Mouse (Mus musculus): ENCODE measurements at regions not wholly inside any gene's neighbourhood (a gene's known extent, or its start where the extent isn't known, plus 50 kb on each side); places are given as distances from the start of the nearest gene placed in this dataset.

DNA sequence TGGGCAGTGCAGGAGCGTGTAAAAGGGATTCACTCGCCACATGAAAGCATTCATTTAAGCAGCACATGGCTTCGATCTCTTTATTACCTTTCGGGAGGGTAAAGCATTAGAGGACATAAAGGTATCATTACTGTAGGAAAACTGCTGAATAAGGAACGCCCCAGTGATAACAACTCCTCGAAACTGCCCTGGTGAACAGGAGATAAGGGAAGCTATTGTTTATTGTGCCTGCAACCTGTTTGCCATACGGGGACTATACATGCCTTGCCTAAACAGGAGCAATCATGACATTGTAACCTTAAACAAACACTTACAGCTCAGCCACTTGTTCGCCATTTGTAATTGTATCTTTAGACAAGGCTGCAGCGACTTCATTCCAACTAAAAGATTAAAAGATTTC, 64.9 kb upstream of the Xpr1 start:
- no peaks in the 10 kb centered on the region for H3K36me3 ChIP-seq (ENCODE audit: control insufficient read depth, insufficient read depth, low read length, poor library complexity, severe bottlenecking)
- TF ChIP-seq HCFC1 (IDR thresholded peaks at IDR 0.05; ENCODE audit: borderline replicate concordance, insufficient read depth, low read length) (no peak), CHD2 (IDR thresholded peaks at IDR 0.05; ENCODE audit: low read depth, low read length) (no peak), ZNF384 (IDR thresholded peaks at IDR 0.05; ENCODE audit: low read depth, low read length) (no peak), MAFK (IDR thresholded peaks at IDR 0.05; ENCODE audit: insufficient read depth, low read depth, low read length) (no peak), ZC3H11A (IDR thresholded peaks at IDR 0.05; ENCODE audit: borderline replicate concordance, low read depth, low read length) (no peak)
- in situ Hi-C loops (cut with MboI; ENCODE audit: low sequenced_read_pairs in 2 of 2, unreplicated experiment in 2 of 2) = no loop called here
- no peak for DNase-seq (ENCODE audit: low read depth, low spot score)
- H3K9me3 ChIP-seq (ENCODE audit: control insufficient read depth, insufficient read depth, low read depth, low read length) = no peaks in the 10 kb centered on the region
- no peak overlapping the region for H3K4me3 ChIP-seq (ENCODE audit: insufficient read depth in 1 of 2, low read depth in 1 of 2, low read length in 2 of 2, poor library complexity in 1 of 2, severe bottlenecking in 1 of 2)
- no peaks in the 10 kb centered on the region for H3K4me1 ChIP-seq (ENCODE audit: control insufficient read depth in 2 of 2, insufficient read depth in 2 of 2, low read length in 2 of 2, poor library complexity in 1 of 2)
- no peak overlapping the region for H3K27ac ChIP-seq (ENCODE audit: insufficient read depth, low read depth, low read length, poor library complexity, severe bottlenecking)
- no peak overlapping the region for H3K9ac ChIP-seq (ENCODE audit: insufficient read depth, low read depth, low read length, poor library complexity, severe bottlenecking)

DNA sequence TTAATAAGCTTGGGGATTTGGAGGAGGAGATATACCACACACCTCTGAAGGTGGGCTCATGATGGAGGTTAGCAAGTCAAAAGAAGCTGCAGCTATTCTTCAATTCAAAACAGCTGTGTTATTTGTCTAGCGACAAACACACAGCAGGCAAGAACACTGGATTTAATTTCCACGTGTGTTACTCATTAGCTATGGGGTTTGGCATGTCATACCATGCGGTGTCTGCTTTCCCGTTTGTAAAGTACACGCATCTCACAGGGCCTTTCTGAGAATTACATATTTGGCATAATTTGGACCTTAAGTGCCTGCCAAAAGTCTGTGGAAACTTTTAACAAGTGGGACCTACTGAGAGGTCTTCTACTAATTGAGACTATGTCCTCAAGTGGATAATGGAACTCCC, 65.5 kb upstream of the Xpr1 start:
- Histone ChIP-seq H3K4me1 (ENCODE audit: control insufficient read depth in 2 of 2, insufficient read depth in 2 of 2, low read length in 2 of 2, poor library complexity in 1 of 2) (no peaks in the 10 kb centered on the region), H3K9me3 (ENCODE audit: control insufficient read depth, insufficient read depth, low read depth, low read length) (no peaks in the 10 kb centered on the region), H3K9ac (ENCODE audit: insufficient read depth, low read depth, low read length, poor library complexity, severe bottlenecking) (no peak overlapping the region), H3K27ac (ENCODE audit: insufficient read depth, low read depth, low read length, poor library complexity, severe bottlenecking) (no peak overlapping the region), H3K36me3 (ENCODE audit: control insufficient read depth, insufficient read depth, low read length, poor library complexity, severe bottlenecking) (no peaks in the 10 kb centered on the region), H3K4me3 (ENCODE audit: insufficient read depth in 1 of 2, low read depth in 1 of 2, low read length in 2 of 2, poor library complexity in 1 of 2, severe bottlenecking in 1 of 2) (no peak overlapping the region)
- no peak for DNase-seq (ENCODE audit: low read depth, low spot score)
- TF ChIP-seq ZC3H11A (IDR thresholded peaks at IDR 0.05; ENCODE audit: borderline replicate concordance, low read depth, low read length) = no peak
- TF ChIP-seq MAFK (IDR thresholded peaks at IDR 0.05; ENCODE audit: insufficient read depth, low read depth, low read length) = no peak
- no peak for TF ChIP-seq HCFC1 (IDR thresholded peaks at IDR 0.05; ENCODE audit: borderline replicate concordance, insufficient read depth, low read length)
- TF ChIP-seq CHD2 (IDR thresholded peaks at IDR 0.05; ENCODE audit: low read depth, low read length) = no peak
- TF ChIP-seq ZNF384 (IDR thresholded peaks at IDR 0.05; ENCODE audit: low read depth, low read length) = no peak
- in situ Hi-C loops (cut with MboI; ENCODE audit: low sequenced_read_pairs in 2 of 2, unreplicated experiment in 2 of 2) = no loop called here

DNA sequence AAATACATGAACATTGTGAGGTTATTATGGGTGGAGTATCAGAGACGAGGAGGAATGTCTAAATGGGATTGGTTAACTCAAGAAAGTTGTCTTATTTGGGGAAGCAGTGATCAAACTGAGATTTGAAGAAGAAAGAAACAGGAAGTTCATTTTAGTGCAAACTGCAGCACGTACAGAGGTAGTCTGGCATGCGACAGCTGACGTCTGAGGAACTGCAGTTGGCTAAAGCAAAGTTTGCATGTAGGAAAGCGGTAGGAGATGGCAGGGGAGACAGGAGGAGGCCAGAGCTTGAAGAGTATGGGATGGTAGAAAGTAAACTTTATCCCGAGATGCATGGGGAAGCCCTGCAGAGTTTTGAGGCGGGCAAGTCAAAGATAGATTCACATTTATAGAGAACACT, 66.5 kb upstream of the Xpr1 start:
- Histone ChIP-seq H3K4me3 (ENCODE audit: insufficient read depth in 1 of 2, low read depth in 1 of 2, low read length in 2 of 2, poor library complexity in 1 of 2, severe bottlenecking in 1 of 2) (no peak overlapping the region), H3K27ac (ENCODE audit: insufficient read depth, low read depth, low read length, poor library complexity, severe bottlenecking) (no peak overlapping the region), H3K36me3 (ENCODE audit: control insufficient read depth, insufficient read depth, low read length, poor library complexity, severe bottlenecking) (no peaks in the 10 kb centered on the region), H3K9me3 (ENCODE audit: control insufficient read depth, insufficient read depth, low read depth, low read length) (no peaks in the 10 kb centered on the region), H3K9ac (ENCODE audit: insufficient read depth, low read depth, low read length, poor library complexity, severe bottlenecking) (no peak overlapping the region), H3K4me1 (ENCODE audit: control insufficient read depth in 2 of 2, insufficient read depth in 2 of 2, low read length in 2 of 2, poor library complexity in 1 of 2) (no peaks in the 10 kb centered on the region)
- in situ Hi-C loops (cut with MboI; ENCODE audit: low sequenced_read_pairs in 2 of 2, unreplicated experiment in 2 of 2) = no loop called here
- DNase-seq (ENCODE audit: low read depth, low spot score) = no peak
- no peak for TF ChIP-seq MAFK (IDR thresholded peaks at IDR 0.05; ENCODE audit: insufficient read depth, low read depth, low read length)
- no peak for TF ChIP-seq HCFC1 (IDR thresholded peaks at IDR 0.05; ENCODE audit: borderline replicate concordance, insufficient read depth, low read length)
- TF ChIP-seq ZNF384 (IDR thresholded peaks at IDR 0.05; ENCODE audit: low read depth, low read length) = no peak
- no peak for TF ChIP-seq ZC3H11A (IDR thresholded peaks at IDR 0.05; ENCODE audit: borderline replicate concordance, low read depth, low read length)
- no peak for TF ChIP-seq CHD2 (IDR thresholded peaks at IDR 0.05; ENCODE audit: low read depth, low read length)

DNA sequence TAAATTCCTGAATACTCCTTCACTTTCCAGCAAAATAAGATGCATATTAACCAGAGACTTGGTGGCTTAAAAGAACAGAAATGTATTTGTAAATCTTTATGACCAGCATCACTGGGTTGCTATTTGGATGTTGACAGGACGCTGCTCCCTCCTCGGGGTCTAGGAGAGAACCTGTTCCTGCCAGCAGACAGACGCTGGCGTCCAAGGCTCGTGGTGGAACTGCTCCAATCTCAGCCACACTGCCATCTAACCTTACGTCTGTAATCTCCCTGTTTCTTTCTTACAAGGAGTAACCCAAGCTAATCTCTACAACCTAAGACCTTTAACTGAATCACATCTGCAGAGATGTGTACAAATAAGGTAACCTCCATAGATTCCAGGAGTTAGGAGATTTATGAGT, 70.1 kb upstream of the Acbd6 start:
- in situ Hi-C loops (cut with MboI; ENCODE audit: low sequenced_read_pairs in 2 of 2, unreplicated experiment in 2 of 2) = no loop called here
- Histone ChIP-seq H3K27ac (ENCODE audit: insufficient read depth, low read depth, low read length, poor library complexity, severe bottlenecking) (no peak overlapping the region), H3K9ac (ENCODE audit: insufficient read depth, low read depth, low read length, poor library complexity, severe bottlenecking) (no peak overlapping the region), H3K9me3 (ENCODE audit: control insufficient read depth, insufficient read depth, low read depth, low read length) (no peaks in the 10 kb centered on the region), H3K4me3 (ENCODE audit: insufficient read depth in 1 of 2, low read depth in 1 of 2, low read length in 2 of 2, poor library complexity in 1 of 2, severe bottlenecking in 1 of 2) (no peak overlapping the region), H3K4me1 (ENCODE audit: control insufficient read depth in 2 of 2, insufficient read depth in 2 of 2, low read length in 2 of 2, poor library complexity in 1 of 2) (peaks cover 0 to 3% of the 10 kb centered on the region in 2 experiments; a peak in 1 of 4 replicates), H3K36me3 (ENCODE audit: control insufficient read depth, insufficient read depth, low read length, poor library complexity, severe bottlenecking) (no peaks in the 10 kb centered on the region)
- TF ChIP-seq CHD2 (IDR thresholded peaks at IDR 0.05; ENCODE audit: low read depth, low read length) (no peak), MAFK (IDR thresholded peaks at IDR 0.05; ENCODE audit: insufficient read depth, low read depth, low read length) (no peak), HCFC1 (IDR thresholded peaks at IDR 0.05; ENCODE audit: borderline replicate concordance, insufficient read depth, low read length) (no peak), ZNF384 (IDR thresholded peaks at IDR 0.05; ENCODE audit: low read depth, low read length) (no peak), ZC3H11A (IDR thresholded peaks at IDR 0.05; ENCODE audit: borderline replicate concordance, low read depth, low read length) (no peak)
- DNase-seq (ENCODE audit: low read depth, low spot score) = no peak

Data from ES-E14 (cell line).